Mouse (Mus musculus): ENCODE results near the gene Tnfsf18. TPM values are rescaled to one million over a fixed set of nuclear protein-coding genes. Genes with fewer than 3 reads are reported as not detected.

Gene Tnfsf18
- total RNA-seq, 2 experiments from 2014 or later: not detected

Other genes with a start within 250 kb of the Tnfsf18 start
- gene Prdx6, start 243.4 kb upstream of the Tnfsf18 start, total RNA-seq (2021): 100 to 1,000 TPM; 307 to 605 TPM
- not detected for gene Tnfsf4, start 99.2 kb upstream of the Tnfsf18 start, total RNA-seq (2021)